Mouse (Mus musculus) left cerebral cortex, adult 8-10 months (tissue): ENCODE data around the gene Bptf. TPM values are rescaled to one million over a fixed set of nuclear protein-coding genes. Genes with fewer than 3 reads are reported as not detected.
"Not testable (repeated sequence)": the region's sequence is repeated elsewhere in the genome, so short reads cannot be mapped to it uniquely, and the experiment has no call there.

Source experiments
- DNase-seq, 2 experiments: peaks; one replicate each; pipeline ENCODE4 v3.0.0; 2022; ENCODE audit warnings: low spot score in 2 of 2
- total RNA-seq, 4 experiments: library from RNA; stranded (reverse); gene quantifications; 2 replicates each; pipeline ENCODE4 v1.2.4; 2022

The Bptf gene
- total RNA-seq, 4 experiments from 2014 or later, result 62.9 to 76.6 (median 65.4) TPM

- no peak for DNase-seq
Observed at GRCm38 (mm10) chr11:106994246-106995085, 137.5 kb downstream of the Bptf start.

- no peak for DNase-seq
Observed at GRCm38 (mm10) chr11:106987384-106987783, 144.5 kb downstream of the Bptf start.

GRCm38 (mm10) chr11:106985979-106986604 is 145.8 kb downstream of the Bptf start:
- not testable (repeated sequence) for DNase-seq

Other genes starting within 250 kb of the Bptf start
- gene Smurf2, start 211.4 kb downstream of the Bptf start, total RNA-seq, result 10 to 100 TPM; 26.7 to 31.8 (median 29.4) TPM
- gene Kpna2, start 132.6 kb downstream of the Bptf start, total RNA-seq, result 10 to 100 TPM; 21.1 to 29.7 (median 25.1) TPM
- 1 to 10 TPM; 2.5 to 4.4 (median 4.0) TPM for gene 1810010H24Rik, start 106.4 kb downstream of the Bptf start, total RNA-seq
- 10 to 100 TPM; 24.6 to 25.7 (median 25.6) TPM for gene Nol11, start 57.3 kb upstream of the Bptf start, total RNA-seq